Mouse (Mus musculus) heart, adult 2 months (tissue): Measurements from ENCODE around the gene Cyp2r1.

Experiments used
- CTCF ChIP-seq: fragments of 200-600 bp; IDR thresholded peaks from 2 replicates; pipeline ENCODE4 v1.8.1; 2022; ENCODE audit warnings: antibody characterized with exemption, mild to moderate bottlenecking, moderate library complexity
- POLR2A ChIP-seq: fragments of 200-500 bp; IDR thresholded peaks from 2 replicates; pipeline ENCODE4 v1.6.1; 2011; ENCODE audit warnings: mild to moderate bottlenecking, low read depth, low read length, control low read depth; ENCODE audit not compliant: insufficient read depth

GRCm38 (mm10) chr7:114536179-114536578 lies 26.6 kb downstream of the Cyp2r1 start:
- TF ChIP-seq CTCF (no peak), POLR2A (no peak)
